Mouse (Mus musculus) embryonic fibroblast, embryonic 13.5 days (primary cell): Measurements from ENCODE around the gene Tex264.

Source experiments
- CTCF ChIP-seq: IDR thresholded peaks from 2 replicates; pipeline ENCODE4 v1.5.1; 2011; ENCODE audit warnings: mild to moderate bottlenecking, control low read depth, low read length, moderate library complexity, borderline replicate concordance; ENCODE audit not compliant: insufficient read depth
- POLR2A ChIP-seq: IDR thresholded peaks from 2 replicates; pipeline ENCODE4 v1.6.1; 2011; ENCODE audit warnings: low read depth, mild to moderate bottlenecking, control low read depth, low read length, moderate library complexity

- TF ChIP-seq CTCF (no peak), POLR2A (no peak)
Observed at GRCm38 (mm10) chr9:106632185-106632584, 53.5 kb downstream of the Tex264 start.
